Mouse (Mus musculus) limb, embryonic 14.5 days (tissue): Measurements from ENCODE around the gene Fam186b. TPM values are rescaled to one million over a fixed set of nuclear protein-coding genes. Genes with fewer than 3 reads are reported as not detected.

Experiments used
- ATAC-seq: fragments of 200-750 bp; cut with Nextera tagmentation; 2 replicates; pipeline ENCODE4 v1.8.0; 2017; ENCODE audit warnings: low read depth, moderate number of reproducible peaks, moderate TSS enrichment; ENCODE audit not compliant: low FRiP score
- DNase-seq: peaks from one replicate; pipeline ENCODE4 v3.0.0-alpha.2; 2015; ENCODE audit warnings: low spot score
- H3K27ac ChIP-seq: fragments of 300-500 bp; sonication (generic); replicated peaks from 2 replicates; pipeline ENCODE4 v1.5.1; 2014; ENCODE audit warnings: low read depth, mild to moderate bottlenecking, low read length, moderate library complexity, mixed read lengths
- H3K27me3 ChIP-seq: fragments of 300-500 bp; sonication (generic); 2 replicates; pipeline ENCODE4 v1.6.1; 2014; ENCODE audit warnings: low read length, mixed read lengths; ENCODE audit not compliant: control insufficient read depth, insufficient read depth
- H3K36me3 ChIP-seq: fragments of 300-500 bp; sonication (generic); 2 replicates; pipeline ENCODE4 v1.6.1; 2014; ENCODE audit warnings: mild to moderate bottlenecking, low read length, moderate library complexity, mixed read lengths; ENCODE audit not compliant: control insufficient read depth, insufficient read depth
- H3K4me1 ChIP-seq: fragments of 300-500 bp; sonication (generic); 2 replicates; pipeline ENCODE4 v1.6.1; 2014; ENCODE audit warnings: antibody characterized with exemption, low read length, mixed read lengths; ENCODE audit not compliant: control insufficient read depth, insufficient read depth
- H3K4me2 ChIP-seq: fragments of 300-500 bp; sonication (generic); replicated peaks from 2 replicates; pipeline ENCODE4 v1.6.1; 2014; ENCODE audit warnings: low read depth, mild to moderate bottlenecking, low read length, moderate library complexity; ENCODE audit not compliant: severe bottlenecking
- H3K4me3 ChIP-seq: fragments of 300-500 bp; sonication (generic); replicated peaks from 2 replicates; pipeline ENCODE4 v1.5.1; 2014; ENCODE audit warnings: low read length
- H3K9ac ChIP-seq: fragments of 300-500 bp; sonication (generic); 2 replicates; pipeline ENCODE4 v1.6.1; 2014; ENCODE audit warnings: mild to moderate bottlenecking, low read depth, low read length, moderate library complexity; ENCODE audit not compliant: severe bottlenecking
- H3K9me3 ChIP-seq: fragments of 300-500 bp; sonication (generic); 2 replicates; pipeline ENCODE4 v1.6.1; 2016; ENCODE audit warnings: low read length; ENCODE audit not compliant: control insufficient read depth
- POLR2A ChIP-seq: fragments of 200-500 bp; IDR thresholded peaks from 2 replicates; pipeline ENCODE4 v1.8.0; 2012; ENCODE audit warnings: inconsistent platforms, mild to moderate bottlenecking, moderate library complexity, borderline replicate concordance; ENCODE audit not compliant: insufficient read depth, insufficient read length; ENCODE audit errors: extremely low read depth
- WGBS: fragments of 180-500 bp; shearing (Covaris S2); extraction: QIAGEN DNeasy Blood & Tissue Kit; methylation state at CpG from one replicate; pipeline ENCODE4 v1.1.7; 2014; 5-methylcytosine and 5-hydroxymethylcytosine counted together
- polyA plus RNA-seq, 2 experiments: library from polyadenylated mRNA; depleted of rRNA in 1 of 2; stranded (reverse) in 1 of 2; unstranded in 1 of 2; fragments of >200 nt; fragmentation: Nextera tagmentation in 1 of 2; extraction: Ambion mirVana in 1 of 2; gene quantifications; 2 replicates each; pipeline versions ENCODE4 v1.2.1 to v1.2.3; 2012 to 2014

Gene Fam186b
- polyA plus RNA-seq, 2 experiments: 0.19 to 0.32 TPM

- H3K4me3 ChIP-seq: no peak overlapping the region
- no peak for TF ChIP-seq POLR2A
- no peak for ATAC-seq
- WGBS: 40% methylated on average over 6 of the region's 6 CpGs
- peak overlapping the region; percentile 97 for H3K27ac ChIP-seq
- DNase-seq: peak; percentile 68
- H3K4me2 ChIP-seq: no peak overlapping the region
- H3K27me3 ChIP-seq: no peaks in the 10 kb centered on the region
- H3K9me3 ChIP-seq: no peaks in the 10 kb centered on the region
- peaks cover 25% of the 10 kb centered on the region for H3K36me3 ChIP-seq
- no peak overlapping the region for H3K9ac ChIP-seq
- peaks cover 48% of the 10 kb centered on the region for H3K4me1 ChIP-seq
These were observed 38.8 kb upstream of the Fam186b start for GRCm38 (mm10) chr15:99334500-99334899.

- H3K9ac ChIP-seq: peak overlapping the region; percentile 3
- peak; percentile 32 for DNase-seq
- peak; percentile 17; the same call in 1 of the 2 replicates for ATAC-seq
- peak overlapping the region; percentile 97 for H3K27ac ChIP-seq
- TF ChIP-seq POLR2A: no peak
- peaks cover 33% of the 10 kb centered on the region for H3K36me3 ChIP-seq
- no peaks in the 10 kb centered on the region for H3K9me3 ChIP-seq
- no peaks in the 10 kb centered on the region for H3K27me3 ChIP-seq
- WGBS: 66% methylated on average over 3 of the region's 3 CpGs
- no peak overlapping the region for H3K4me3 ChIP-seq
- peaks cover 42% of the 10 kb centered on the region for H3K4me1 ChIP-seq
- no peak overlapping the region for H3K4me2 ChIP-seq
These were observed 38.0 kb upstream of the Fam186b start for GRCm38 (mm10) chr15:99333676-99334065.

GRCm38 (mm10) chr15:99332921-99333675 lies 37.4 kb upstream of the Fam186b start:
- Histone ChIP-seq H3K9me3 (no peaks in the 10 kb centered on the region), H3K4me2 (peak overlapping the region; percentile 15; the same call in 1 of the 2 replicates), H3K4me3 (no peak overlapping the region), H3K27ac (peak overlapping the region; percentile 97), H3K9ac (peak overlapping the region; percentile 3; the same call in 1 of the 2 replicates), H3K27me3 (no peaks in the 10 kb centered on the region), H3K36me3 (peaks cover 39% of the 10 kb centered on the region), H3K4me1 (peaks cover 42% of the 10 kb centered on the region)
- peak; percentile 85 for ATAC-seq
- WGBS: 20% methylated on average over 9 of the region's 9 CpGs
- no peak for TF ChIP-seq POLR2A
- peak; percentile 88 for DNase-seq

GRCm38 (mm10) chr15:99332111-99332510 lies 36.4 kb upstream of the Fam186b start:
- ATAC-seq (no peak), DNase-seq (no peak)
- peaks cover 49% of the 10 kb centered on the region for H3K36me3 ChIP-seq
- H3K4me1 ChIP-seq: peaks cover 42% of the 10 kb centered on the region
- H3K9ac ChIP-seq: no peak overlapping the region
- H3K4me3 ChIP-seq: no peak overlapping the region
- H3K9me3 ChIP-seq: 0 out of 2 replicates have a peak, but pooled peaks cover 2% of the 10 kb centered on the region
- H3K27me3 ChIP-seq: no peaks in the 10 kb centered on the region
- H3K4me2 ChIP-seq: no peak overlapping the region
- no peak for TF ChIP-seq POLR2A
- H3K27ac ChIP-seq: peak overlapping the region; percentile 97

GRCm38 (mm10) chr15:99331341-99331740 lies 35.7 kb upstream of the Fam186b start:
- no peak overlapping the region for H3K9ac ChIP-seq
- H3K4me2 ChIP-seq: no peak overlapping the region
- H3K4me1 ChIP-seq: peaks cover 42% of the 10 kb centered on the region
- peaks cover 51% of the 10 kb centered on the region for H3K36me3 ChIP-seq
- H3K27me3 ChIP-seq: no peaks in the 10 kb centered on the region
- H3K27ac ChIP-seq: no peak overlapping the region
- DNase-seq (no peak), ATAC-seq (no peak)
- TF ChIP-seq POLR2A: no peak
- 0 out of 2 replicates have a peak, but pooled peaks cover 4% of the 10 kb centered on the region for H3K9me3 ChIP-seq
- 89% methylated on average over 5 of the region's 5 CpGs for WGBS
- H3K4me3 ChIP-seq: no peak overlapping the region
